Mouse (Mus musculus) heart, embryonic 15.5 days (tissue): Measurements from ENCODE around the gene 4933405L10Rik. TPM values are rescaled to one million over a fixed set of nuclear protein-coding genes. Genes with fewer than 3 reads are reported as not detected.

Experiments used
- ATAC-seq: fragments of 200-750 bp; cut with Nextera tagmentation; replicated peaks from 2 replicates; pipeline ENCODE4 v1.8.0; 2017; ENCODE audit warnings: low read depth, moderate TSS enrichment; ENCODE audit not compliant: insufficient number of reproducible peaks, insufficient read depth, low FRiP score
- H3K27ac ChIP-seq: fragments of 300-500 bp; sonication (generic); 2 replicates; pipeline ENCODE4 v1.5.1; 2015; ENCODE audit warnings: mild to moderate bottlenecking, inconsistent platforms
- H3K27me3 ChIP-seq: fragments of 300-500 bp; sonication (generic); 2 replicates; pipeline ENCODE4 v1.6.1; 2015; ENCODE audit warnings: inconsistent platforms
- H3K36me3 ChIP-seq: fragments of 300-500 bp; sonication (generic); 2 replicates; pipeline ENCODE4 v1.6.1; 2015; ENCODE audit warnings: mild to moderate bottlenecking, inconsistent platforms
- H3K4me1 ChIP-seq: fragments of 300-500 bp; sonication (generic); replicated peaks from 2 replicates; pipeline ENCODE4 v1.6.1; 2015; ENCODE audit warnings: inconsistent platforms
- H3K4me2 ChIP-seq: fragments of 300-500 bp; sonication (generic); 2 replicates; pipeline ENCODE4 v1.6.1; 2015; ENCODE audit warnings: inconsistent platforms, mild to moderate bottlenecking, moderate library complexity
- H3K4me3 ChIP-seq: fragments of 300-500 bp; sonication (generic); 2 replicates; pipeline ENCODE4 v1.5.1; 2015; ENCODE audit warnings: mild to moderate bottlenecking, inconsistent platforms
- H3K9ac ChIP-seq: fragments of 300-500 bp; sonication (generic); 2 replicates; pipeline ENCODE4 v1.6.1; 2015; ENCODE audit warnings: mild to moderate bottlenecking, inconsistent platforms
- H3K9me3 ChIP-seq: fragments of 300-500 bp; sonication (generic); replicated peaks from 2 replicates; pipeline ENCODE4 v1.6.1; 2016; ENCODE audit warnings: inconsistent platforms
- WGBS: fragments of 180-500 bp; shearing (Covaris S2); methylation state at CpG from one replicate; pipeline ENCODE4 v1.1.7; 2015; ENCODE audit warnings: mixed read lengths; 5-methylcytosine and 5-hydroxymethylcytosine counted together
- polyA plus RNA-seq: library from polyadenylated mRNA; unstranded; fragments of >200 nt; fragmentation: Nextera tagmentation; extraction: Ambion mirVana; gene quantifications from 2 replicates; pipeline ENCODE4 v1.2.1, GENCODE M21; 2015

Gene 4933405L10Rik
- polyA plus RNA-seq, 1 experiment from 2014 or later, result not detected

GRCm38 (mm10) chr8:105692449-105693182 is 14.8 kb upstream of the 4933405L10Rik start:
- no peaks in the 10 kb centered on the region for H3K9me3 ChIP-seq
- ATAC-seq, result no peak
- H3K4me1 ChIP-seq, result peaks cover 10% of the 10 kb centered on the region
- H3K36me3 ChIP-seq, result peaks cover 9% of the 10 kb centered on the region; the same call in 1 of the 2 replicates
- no peak overlapping the region for H3K4me2 ChIP-seq
- 87% methylated on average over 11 of the region's 11 CpGs for WGBS
- no peak overlapping the region for H3K27ac ChIP-seq
- no peak overlapping the region for H3K9ac ChIP-seq
- H3K4me3 ChIP-seq, result no peak overlapping the region
- H3K27me3 ChIP-seq, result peaks cover 25% of the 10 kb centered on the region

- ATAC-seq, result no peak; the same call in 1 of the 2 replicates
- Histone ChIP-seq H3K9ac (peak overlapping the region; percentile 31; the same call in 1 of the 2 replicates), H3K27ac (no peak overlapping the region)
Observed at GRCm38 (mm10) chr8:105693648-105694047, 13.8 kb upstream of the 4933405L10Rik start.

DNA sequence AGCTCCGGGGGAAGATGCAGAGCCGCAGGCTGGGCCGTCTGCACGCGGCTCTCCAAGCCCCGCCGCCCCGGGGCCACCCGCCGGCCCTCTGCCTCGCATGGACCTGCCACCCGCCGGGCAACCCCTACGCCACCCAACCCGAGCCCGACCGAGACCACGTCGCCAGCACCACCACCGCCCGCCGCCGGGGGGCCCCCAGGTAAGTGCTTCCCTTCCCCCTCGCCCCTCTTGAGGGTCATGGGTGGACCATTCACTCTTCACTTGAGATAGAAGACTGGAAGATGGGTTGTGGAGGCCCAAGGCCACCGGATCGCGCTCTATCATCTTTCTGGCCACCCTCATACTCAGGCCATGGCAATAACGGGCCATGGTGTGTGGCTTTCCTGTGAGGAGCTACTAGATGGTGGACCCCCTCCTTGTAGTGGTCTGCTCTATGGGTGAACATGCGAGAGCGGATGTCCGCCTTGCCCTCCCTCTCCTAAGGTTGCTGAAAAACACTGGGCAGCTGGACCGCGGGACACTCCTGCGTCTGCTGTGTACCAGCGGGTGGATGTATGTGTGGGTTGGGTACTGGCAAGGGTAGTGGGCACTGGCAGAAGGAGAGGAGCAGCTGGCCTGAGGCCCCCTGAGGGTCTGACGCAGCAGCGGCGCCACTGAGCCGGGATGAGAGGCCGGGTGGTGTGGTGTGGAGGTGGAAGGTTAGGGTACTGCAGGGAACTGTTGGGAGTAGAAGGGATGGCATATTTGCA is 13.2 kb upstream of the 4933405L10Rik start:
- WGBS, result 11% methylated on average over 40 of the region's 40 CpGs
- Histone ChIP-seq H3K4me1 (peaks cover 10% of the 10 kb centered on the region), H3K36me3 (peaks cover 22% of the 10 kb centered on the region; the same call in 1 of the 2 replicates), H3K9me3 (no peaks in the 10 kb centered on the region), H3K4me2 (peak overlapping the region; percentile 88), H3K9ac (peak overlapping the region; percentile 31; the same call in 1 of the 2 replicates), H3K27ac (no peak overlapping the region), H3K4me3 (peak overlapping the region; percentile 49), H3K27me3 (peaks cover 23% of the 10 kb centered on the region)
- ATAC-seq, result no peak

More at GRCm38 (mm10) chr8:105693648-105694047, 13.8 kb upstream of the 4933405L10Rik start:
- Histone ChIP-seq H3K36me3 (peaks cover 19% of the 10 kb centered on the region; the same call in 1 of the 2 replicates), H3K27me3 (peaks cover 24% of the 10 kb centered on the region), H3K9me3 (no peaks in the 10 kb centered on the region), H3K4me3 (peak overlapping the region; percentile 49), H3K4me2 (peak overlapping the region; percentile 88), H3K4me1 (peaks cover 10% of the 10 kb centered on the region)
- WGBS, result 7% methylated on average over 30 of the region's 30 CpGs

DNA sequence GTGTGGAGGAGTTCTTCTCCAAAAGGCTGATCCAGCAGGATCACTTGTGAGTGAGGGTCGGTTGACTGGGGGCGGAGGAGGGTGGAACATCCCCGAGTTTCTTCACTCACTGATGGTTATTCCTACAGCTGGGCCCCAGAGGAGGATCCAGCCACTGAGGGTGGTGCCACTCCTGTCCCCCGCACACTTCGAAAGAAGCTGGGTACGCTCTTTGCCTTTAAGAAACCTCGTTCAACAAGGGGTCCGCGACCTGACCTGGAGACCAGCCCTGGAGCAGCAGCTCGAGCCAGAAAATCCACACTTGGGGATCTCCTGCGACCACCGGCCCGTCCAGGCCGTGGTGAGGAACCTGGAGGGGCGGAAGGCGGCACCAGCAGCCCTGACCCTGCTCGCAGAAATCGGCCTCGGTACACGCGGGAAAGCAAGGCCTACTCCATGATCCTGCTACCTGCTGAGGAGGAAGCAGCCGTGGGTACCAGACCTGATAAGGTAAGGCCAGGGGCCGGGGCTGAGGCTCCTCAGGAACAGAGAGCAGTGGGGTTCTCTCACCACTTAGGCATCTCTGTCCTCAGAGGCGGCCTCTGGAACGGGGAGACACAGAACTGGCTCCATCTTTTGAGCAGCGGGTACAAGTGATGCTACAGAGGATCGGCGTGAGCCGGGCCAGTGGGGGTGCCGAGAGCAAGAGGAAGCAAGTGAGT is 12.2 kb upstream of the 4933405L10Rik start:
- no peak for ATAC-seq

DNA sequence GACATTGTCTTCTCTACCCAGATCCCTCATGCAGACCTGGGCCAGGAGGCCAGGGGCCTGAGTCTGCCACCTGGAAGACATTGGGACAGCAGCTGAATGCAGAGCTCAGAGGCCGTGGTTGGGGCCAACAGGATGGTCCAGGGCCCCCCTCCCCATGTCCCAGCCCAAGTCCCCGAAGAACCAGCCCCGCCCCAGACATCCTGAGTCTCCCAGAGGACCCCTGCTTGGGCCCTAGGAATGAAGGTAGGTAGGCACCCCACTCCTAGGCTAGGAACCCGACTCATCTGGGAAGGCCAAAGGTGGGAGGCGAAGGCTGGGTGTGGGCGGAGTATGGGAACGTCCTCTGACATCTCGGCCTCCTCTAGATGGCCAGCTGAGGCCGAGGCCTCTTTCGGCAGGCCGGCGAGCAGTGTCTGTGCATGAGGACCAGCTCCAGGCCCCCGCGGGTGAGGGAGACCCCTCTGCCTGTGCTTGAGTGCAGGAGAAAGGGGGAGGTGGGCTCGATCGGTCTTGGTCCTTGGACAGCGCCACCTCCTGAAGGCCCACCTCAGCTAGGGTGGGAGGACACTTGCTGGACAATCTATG is 10.2 kb upstream of the 4933405L10Rik start:
- Histone ChIP-seq H3K36me3 (peaks cover 22% of the 10 kb centered on the region; the same call in 1 of the 2 replicates), H3K4me3 (no peak overlapping the region), H3K27ac (no peak overlapping the region), H3K9me3 (no peaks in the 10 kb centered on the region), H3K9ac (no peak overlapping the region), H3K27me3 (peaks cover 13% of the 10 kb centered on the region), H3K4me2 (no peak overlapping the region), H3K4me1 (peaks cover 27% of the 10 kb centered on the region)
- 93% methylated on average over 17 of the region's 17 CpGs for WGBS
- no peak for ATAC-seq

More for the DNA sequence above, 12.2 kb upstream of the 4933405L10Rik start:
- Histone ChIP-seq H3K4me2 (no peak overlapping the region), H3K9ac (no peak overlapping the region), H3K4me1 (peaks cover 16% of the 10 kb centered on the region), H3K36me3 (peaks cover 22% of the 10 kb centered on the region; the same call in 1 of the 2 replicates), H3K27ac (no peak overlapping the region), H3K27me3 (peaks cover 13% of the 10 kb centered on the region), H3K4me3 (no peak overlapping the region), H3K9me3 (no peaks in the 10 kb centered on the region)
- 70% methylated on average over 30 of the region's 30 CpGs for WGBS

DNA sequence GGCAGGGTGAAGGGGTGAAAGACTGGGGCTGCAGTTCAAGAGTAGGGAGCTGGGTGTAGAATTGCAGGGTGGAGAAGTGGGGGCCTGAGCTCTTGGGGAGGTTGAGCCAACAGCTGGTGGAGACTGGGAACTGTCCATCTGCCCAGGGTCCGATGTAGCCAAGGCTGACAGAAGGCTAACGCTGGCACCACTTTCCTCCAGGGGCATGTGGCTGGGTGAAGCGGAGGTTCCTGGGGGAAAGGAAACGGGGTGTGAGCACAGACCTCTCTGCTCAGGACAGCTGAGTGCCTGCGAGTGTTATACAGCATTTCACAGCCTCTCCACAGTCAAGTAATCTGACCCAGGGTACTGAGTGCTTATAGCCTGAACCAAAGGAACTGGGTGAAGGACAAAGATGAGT is 8.7 kb upstream of the 4933405L10Rik start:
- Histone ChIP-seq H3K36me3 (peaks cover 30% of the 10 kb centered on the region; the same call in 1 of the 2 replicates), H3K4me2 (no peak overlapping the region), H3K9ac (no peak overlapping the region), H3K4me3 (no peak overlapping the region), H3K9me3 (no peaks in the 10 kb centered on the region), H3K4me1 (peaks cover 25% of the 10 kb centered on the region), H3K27ac (no peak overlapping the region), H3K27me3 (peaks cover 13% of the 10 kb centered on the region)
- ATAC-seq, result no peak
- WGBS, result 93% methylated on average over 5 of the region's 5 CpGs

DNA sequence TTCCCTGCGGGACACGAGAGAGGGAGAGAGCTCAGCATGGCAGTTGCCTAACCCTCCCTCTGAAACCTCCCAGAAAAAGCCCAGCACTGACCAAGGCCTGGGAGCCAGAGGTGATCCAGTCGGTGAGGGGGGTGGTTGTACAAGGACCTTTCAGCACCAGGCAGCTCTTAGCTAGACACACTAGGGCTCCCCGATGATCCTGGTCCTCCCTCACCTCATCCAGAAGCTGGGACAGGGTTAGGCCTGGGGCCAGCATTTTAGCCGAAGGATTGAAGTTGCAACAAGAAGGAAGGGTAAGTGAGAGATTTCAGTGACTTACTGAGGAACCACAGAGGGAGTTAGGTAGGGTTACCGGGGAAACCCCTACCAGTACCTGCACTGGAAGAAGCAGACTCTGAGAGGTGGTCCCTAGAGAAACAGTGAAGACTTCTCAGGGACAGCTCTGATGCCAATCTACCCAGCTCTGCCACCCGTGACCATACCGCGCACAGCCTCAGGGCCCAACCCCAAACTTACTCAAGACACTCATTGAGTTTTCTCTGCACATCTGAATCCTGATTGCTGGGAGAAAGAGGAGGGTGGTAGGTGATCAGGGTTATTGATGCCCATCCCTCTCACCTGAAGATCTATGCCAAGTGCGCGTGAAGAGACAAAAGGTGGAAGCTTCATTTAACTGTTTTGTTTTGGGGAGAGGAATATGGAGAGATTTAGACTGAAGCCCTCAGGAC is 7.8 kb upstream of the 4933405L10Rik start:
- H3K9me3 ChIP-seq, result no peaks in the 10 kb centered on the region
- no peak for ATAC-seq
- H3K27ac ChIP-seq, result no peak overlapping the region
- H3K9ac ChIP-seq, result peak overlapping the region; percentile 70
- peaks cover 5% of the 10 kb centered on the region; the same call in 1 of the 2 replicates for H3K27me3 ChIP-seq
- WGBS, result 88% methylated on average over 11 of the region's 11 CpGs
- H3K36me3 ChIP-seq, result peaks cover 30% of the 10 kb centered on the region; the same call in 1 of the 2 replicates
- H3K4me3 ChIP-seq, result peak overlapping the region; percentile 80
- H3K4me1 ChIP-seq, result peaks cover 17% of the 10 kb centered on the region
- H3K4me2 ChIP-seq, result peak overlapping the region; percentile 91

DNA sequence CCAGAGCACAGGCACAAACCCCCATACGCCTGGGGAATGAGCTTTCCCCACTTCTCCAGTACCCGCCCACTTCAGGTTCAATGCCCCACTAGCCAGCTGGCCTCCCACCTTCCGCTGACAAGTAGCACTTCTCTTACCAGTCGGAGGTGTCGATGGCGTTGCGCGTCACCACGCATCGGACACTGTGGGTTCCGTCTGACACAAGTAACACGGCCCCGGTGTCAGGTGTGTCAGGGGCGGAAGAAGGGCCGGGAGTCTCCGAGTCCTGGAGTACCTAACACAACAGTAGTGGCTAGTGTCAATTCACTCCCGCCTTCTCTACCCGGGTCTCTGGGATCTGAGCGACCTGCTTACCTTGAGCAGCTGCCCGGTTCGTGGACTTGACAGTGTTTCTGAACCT is 6.9 kb upstream of the 4933405L10Rik start:
- peaks cover 17% of the 10 kb centered on the region for H3K4me1 ChIP-seq
- peaks cover 2% of the 10 kb centered on the region; the same call in 1 of the 2 replicates for H3K27me3 ChIP-seq
- H3K36me3 ChIP-seq, result peaks cover 30% of the 10 kb centered on the region; the same call in 1 of the 2 replicates
- peak overlapping the region; percentile 70 for H3K9ac ChIP-seq
- H3K4me3 ChIP-seq, result peak overlapping the region; percentile 80
- peak overlapping the region; percentile 91 for H3K4me2 ChIP-seq
- no peaks in the 10 kb centered on the region for H3K9me3 ChIP-seq
- ATAC-seq, result peak; percentile 25
- H3K27ac ChIP-seq, result peak overlapping the region; percentile 95
- WGBS, result under 1% methylated on average over 21 of the region's 21 CpGs

DNA sequence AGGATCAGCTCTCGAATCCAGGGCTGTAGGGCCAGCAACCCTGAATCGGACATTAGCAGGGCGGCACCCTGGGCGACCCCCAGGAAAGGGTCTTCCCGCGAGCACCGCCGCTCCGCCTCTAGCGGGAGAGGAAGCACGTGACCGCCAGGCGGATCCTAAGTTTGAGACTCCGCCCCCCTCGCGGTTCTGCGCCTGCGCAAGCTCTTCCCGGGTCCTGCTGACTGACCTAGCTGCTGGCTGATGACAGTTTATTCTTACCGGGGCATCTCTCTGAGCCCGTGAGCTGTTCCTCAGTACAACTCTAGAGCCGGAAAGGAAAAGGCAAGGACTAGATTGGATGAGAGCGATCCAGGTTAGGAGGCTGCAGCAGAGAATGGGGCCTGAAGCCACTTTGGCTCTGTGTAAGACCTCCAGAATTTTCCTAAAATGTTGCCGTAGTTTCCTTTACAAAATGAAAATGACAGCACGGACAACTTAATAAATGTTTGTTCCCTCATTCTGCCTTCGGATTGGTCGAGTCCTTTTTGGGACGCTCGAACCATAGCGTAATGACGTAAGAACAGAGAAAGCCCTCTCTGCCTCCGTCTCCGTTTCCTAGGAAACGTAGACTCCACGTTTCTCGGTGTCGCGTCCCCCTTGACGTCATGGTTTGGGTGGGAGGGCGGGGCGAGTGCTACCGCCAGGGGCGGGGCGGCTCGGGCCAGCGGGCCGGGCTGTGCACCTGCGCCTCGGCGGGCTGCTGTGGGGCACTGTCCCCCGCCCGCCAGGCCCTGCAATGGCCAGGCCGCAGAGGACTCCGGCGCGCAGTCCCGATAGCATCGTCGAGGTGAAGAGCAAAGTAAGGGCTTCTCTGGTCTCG is 6.3 kb upstream of the 4933405L10Rik start, which contains the start of the genes Acd and Pard6a:
Gene Acd (minus strand): TSS at position 137 of the 859 bp plus-strand sequence.
Gene Pard6a (plus strand): TSS at position 183 of the 859 bp plus-strand sequence.
- peaks cover 30% of the 10 kb centered on the region; the same call in 1 of the 2 replicates for H3K36me3 ChIP-seq
- peak within 1 kb of the TSS; percentile 70 for H3K9ac ChIP-seq
- peak within 1 kb of the TSS; percentile 95 for H3K27ac ChIP-seq
- ATAC-seq, result peak; percentile 79
- peaks cover 17% of the 10 kb centered on the region for H3K4me1 ChIP-seq
- peak within 1 kb of the TSS; percentile 91 for H3K4me2 ChIP-seq
- H3K27me3 ChIP-seq, result no peaks in the 10 kb centered on the region
- H3K9me3 ChIP-seq, result no peaks in the 10 kb centered on the region
- peak within 1 kb of the TSS; percentile 80 for H3K4me3 ChIP-seq
- under 1% methylated on average over 60 of the region's 60 CpGs for WGBS
